Mouse (Mus musculus) heart, embryonic 13.5 days (tissue): ENCODE measurements around the gene Mapk1ip1l. TPM values are rescaled to one million over a fixed set of nuclear protein-coding genes. Genes with fewer than 3 reads are reported as not detected.
A peak's percentile ranks its signal among the peaks of the same experiment; 100 is the strongest.

Source experiments
- ATAC-seq: fragments of 200-750 bp; cut with Nextera tagmentation; 2 replicates; pipeline ENCODE4 v1.8.0; 2017; ENCODE audit warnings: moderate TSS enrichment; ENCODE audit not compliant: insufficient number of reproducible peaks, low FRiP score, low TSS enrichment; ENCODE audit errors: extremely low read depth
- H3K27ac ChIP-seq: fragments of 300-500 bp; sonication (generic); replicated peaks from 2 replicates; pipeline ENCODE4 v1.5.1; 2015; ENCODE audit warnings: moderate library complexity, mild to moderate bottlenecking, inconsistent platforms
- H3K27me3 ChIP-seq: fragments of 300-500 bp; sonication (generic); replicated peaks from 2 replicates; pipeline ENCODE4 v1.6.1; 2015; ENCODE audit warnings: mild to moderate bottlenecking, inconsistent platforms
- H3K36me3 ChIP-seq: fragments of 300-500 bp; sonication (generic); 2 replicates; pipeline ENCODE4 v1.6.1; 2015; ENCODE audit warnings: mild to moderate bottlenecking, inconsistent platforms
- H3K4me1 ChIP-seq: fragments of 300-500 bp; sonication (generic); 2 replicates; pipeline ENCODE4 v1.6.1; 2015; ENCODE audit warnings: inconsistent platforms
- H3K4me2 ChIP-seq: fragments of 300-500 bp; sonication (generic); 2 replicates; pipeline ENCODE4 v1.6.1; 2015; ENCODE audit warnings: inconsistent platforms, mild to moderate bottlenecking, moderate library complexity
- H3K4me3 ChIP-seq: fragments of 300-500 bp; sonication (generic); 2 replicates; pipeline ENCODE4 v1.5.1; 2015; ENCODE audit warnings: moderate library complexity, mild to moderate bottlenecking, inconsistent platforms
- H3K9ac ChIP-seq: fragments of 300-500 bp; sonication (generic); 2 replicates; pipeline ENCODE4 v1.6.1; 2015; ENCODE audit warnings: inconsistent platforms, mild to moderate bottlenecking, moderate library complexity
- H3K9me3 ChIP-seq: fragments of 300-500 bp; sonication (generic); 2 replicates; pipeline ENCODE4 v1.6.1; 2016; ENCODE audit warnings: inconsistent platforms
- WGBS: fragments of 180-500 bp; shearing (Covaris S2); methylation state at CpG from one replicate; pipeline ENCODE4 v1.1.7; 2015; ENCODE audit warnings: mixed read lengths; 5-methylcytosine and 5-hydroxymethylcytosine counted together
- polyA plus RNA-seq: library from polyadenylated mRNA; unstranded; fragments of >200 nt; fragmentation: Nextera tagmentation; extraction: Ambion mirVana; gene quantifications from 2 replicates; pipeline ENCODE4 v1.2.1, GENCODE M21; 2015

Mapk1ip1l gene
- polyA plus RNA-seq, 1 experiment from 2014 or later, result 43.1 TPM

GRCm38 (mm10) chr14:47281535-47281934 is 16.5 kb upstream of the Mapk1ip1l start:
- 92% methylated on average over 4 of the region's 4 CpGs for WGBS
- Histone ChIP-seq H3K4me2 (no peak overlapping the region), H3K27me3 (no peaks in the 10 kb centered on the region), H3K4me1 (peaks cover 25% of the 10 kb centered on the region), H3K9ac (no peak overlapping the region), H3K36me3 (peaks cover 13% of the 10 kb centered on the region; the same call in 1 of the 2 replicates), H3K4me3 (no peak overlapping the region), H3K9me3 (no peaks in the 10 kb centered on the region), H3K27ac (no peak overlapping the region)
- ATAC-seq, result no peak

GRCm38 (mm10) chr14:47283568-47283967 is 14.5 kb upstream of the Mapk1ip1l start:
- no peak overlapping the region for H3K4me2 ChIP-seq
- H3K9me3 ChIP-seq, result no peaks in the 10 kb centered on the region
- ATAC-seq, result no peak
- H3K27me3 ChIP-seq, result no peaks in the 10 kb centered on the region
- H3K4me1 ChIP-seq, result peaks cover 18% of the 10 kb centered on the region
- H3K36me3 ChIP-seq, result peaks cover 13% of the 10 kb centered on the region; the same call in 1 of the 2 replicates
- 61% methylated on average over 7 of the region's 7 CpGs for WGBS
- no peak overlapping the region for H3K27ac ChIP-seq
- H3K9ac ChIP-seq, result no peak overlapping the region
- no peak overlapping the region for H3K4me3 ChIP-seq

GRCm38 (mm10) chr14:47285271-47285670 is 12.8 kb upstream of the Mapk1ip1l start:
- Histone ChIP-seq H3K27me3 (no peaks in the 10 kb centered on the region), H3K4me3 (no peak overlapping the region), H3K9me3 (no peaks in the 10 kb centered on the region), H3K9ac (no peak overlapping the region), H3K36me3 (peaks cover 22% of the 10 kb centered on the region), H3K27ac (no peak overlapping the region), H3K4me1 (peaks cover 18% of the 10 kb centered on the region), H3K4me2 (no peak overlapping the region)
- 97% methylated on average over 2 of the region's 2 CpGs for WGBS
- ATAC-seq, result no peak

GRCm38 (mm10) chr14:47286215-47286614 is 11.9 kb upstream of the Mapk1ip1l start:
- Histone ChIP-seq H3K27ac (no peak overlapping the region), H3K9ac (no peak overlapping the region), H3K36me3 (peaks cover 26% of the 10 kb centered on the region), H3K27me3 (no peaks in the 10 kb centered on the region), H3K9me3 (no peaks in the 10 kb centered on the region), H3K4me2 (no peak overlapping the region), H3K4me1 (peaks cover 18% of the 10 kb centered on the region), H3K4me3 (no peak overlapping the region)
- no peak for ATAC-seq
- 89% methylated on average over 1 of the region's 1 CpGs for WGBS

- Histone ChIP-seq H3K27ac (no peak overlapping the region), H3K4me1 (peaks cover 18% of the 10 kb centered on the region), H3K36me3 (peaks cover 26% of the 10 kb centered on the region), H3K9ac (no peak overlapping the region), H3K4me3 (no peak overlapping the region), H3K27me3 (no peaks in the 10 kb centered on the region), H3K4me2 (no peak overlapping the region), H3K9me3 (no peaks in the 10 kb centered on the region)
- 81% methylated on average over 4 of the region's 5 CpGs for WGBS
- ATAC-seq, result no peak
These were observed 11.0 kb upstream of the Mapk1ip1l start for GRCm38 (mm10) chr14:47287021-47287420.

GRCm38 (mm10) chr14:47291772-47292171 is 6.3 kb upstream of the Mapk1ip1l start:
- Histone ChIP-seq H3K27me3 (no peaks in the 10 kb centered on the region), H3K27ac (no peak overlapping the region), H3K36me3 (peaks cover 22% of the 10 kb centered on the region), H3K4me3 (no peak overlapping the region), H3K4me1 (no peaks in the 10 kb centered on the region), H3K4me2 (no peak overlapping the region), H3K9ac (no peak overlapping the region), H3K9me3 (no peaks in the 10 kb centered on the region)
- 74% methylated on average over 1 of the region's 1 CpGs for WGBS
- no peak for ATAC-seq

GRCm38 (mm10) chr14:47294136-47294535 is 3.9 kb upstream of the Mapk1ip1l start:
- H3K4me2 ChIP-seq, result no peak overlapping the region
- H3K4me1 ChIP-seq, result peaks cover 9% of the 10 kb centered on the region
- 69% methylated on average over 4 of the region's 4 CpGs for WGBS
- no peak for ATAC-seq
- H3K36me3 ChIP-seq, result peaks cover 20% of the 10 kb centered on the region
- no peak overlapping the region for H3K27ac ChIP-seq
- H3K4me3 ChIP-seq, result no peak overlapping the region
- H3K9me3 ChIP-seq, result no peaks in the 10 kb centered on the region
- no peaks in the 10 kb centered on the region for H3K27me3 ChIP-seq
- no peak overlapping the region for H3K9ac ChIP-seq

- Histone ChIP-seq H3K4me3 (no peak overlapping the region), H3K27ac (no peak overlapping the region), H3K4me1 (peaks cover 28% of the 10 kb centered on the region), H3K9me3 (no peaks in the 10 kb centered on the region), H3K27me3 (no peaks in the 10 kb centered on the region), H3K9ac (no peak overlapping the region), H3K4me2 (no peak overlapping the region), H3K36me3 (peaks cover 10% of the 10 kb centered on the region; the same call in 1 of the 2 replicates)
- no peak for ATAC-seq
- WGBS, result 42% methylated on average over 2 of the region's 2 CpGs
These were observed 1.8 kb upstream of the Mapk1ip1l start for GRCm38 (mm10) chr14:47296232-47296631.

- Histone ChIP-seq H3K27me3 (no peaks in the 10 kb centered on the region), H3K36me3 (peaks cover 21% of the 10 kb centered on the region), H3K4me2 (peak overlapping the region; percentile 78), H3K9me3 (no peaks in the 10 kb centered on the region), H3K9ac (peak overlapping the region; percentile 99), H3K27ac (peak overlapping the region; percentile 99), H3K4me1 (peaks cover 39% of the 10 kb centered on the region), H3K4me3 (peak overlapping the region; percentile 98)
- under 1% methylated on average over 37 of the region's 38 CpGs for WGBS
- peak; percentile 70 for ATAC-seq
These were observed 334 bp downstream of the Mapk1ip1l start for GRCm38 (mm10) chr14:47298408-47298792.

- 0% methylated on average over 15 of the region's 15 CpGs for WGBS
- H3K4me3 ChIP-seq, result peak overlapping the region; percentile 98
- H3K36me3 ChIP-seq, result peaks cover 22% of the 10 kb centered on the region
- peak overlapping the region; percentile 99 for H3K27ac ChIP-seq
- H3K4me1 ChIP-seq, result peaks cover 39% of the 10 kb centered on the region
- H3K4me2 ChIP-seq, result peak overlapping the region; percentile 78
- H3K27me3 ChIP-seq, result no peaks in the 10 kb centered on the region
- no peak for ATAC-seq
- H3K9ac ChIP-seq, result peak overlapping the region; percentile 99
- H3K9me3 ChIP-seq, result no peaks in the 10 kb centered on the region
These were observed 774 bp downstream of the Mapk1ip1l start for GRCm38 (mm10) chr14:47298819-47299261.

GRCm38 (mm10) chr14:47302885-47303680 is 5.0 kb downstream of the Mapk1ip1l start:
- H3K4me3 ChIP-seq, result no peak overlapping the region
- no peak overlapping the region for H3K27ac ChIP-seq
- peaks cover 36% of the 10 kb centered on the region for H3K36me3 ChIP-seq
- peaks cover 40% of the 10 kb centered on the region for H3K4me1 ChIP-seq
- H3K9me3 ChIP-seq, result no peaks in the 10 kb centered on the region
- no peak overlapping the region for H3K9ac ChIP-seq
- H3K27me3 ChIP-seq, result no peaks in the 10 kb centered on the region
- WGBS, result 79% methylated on average over 14 of the region's 14 CpGs
- no peak for ATAC-seq
- H3K4me2 ChIP-seq, result no peak overlapping the region
